ENCODE assay signal across 8 mouse cellular contexts in genomic region chr1:52098618-52099232, GRCm38 (mm10). TPM values are rescaled to one million over a fixed set of nuclear protein-coding genes. Genes with fewer than 3 reads are reported as not detected.
DNase-seq lines count a peak whose midpoint lies in the region; ATAC-seq and TF ChIP-seq lines count a peak whose summit lies in the region.
"Had no signal": no experiment of that assay in that cellular context is flagged by ENCODE, and none has a peak within 500 bp of the region (broad histone marks: within the 10 kb centered on the region; RNA-seq: fewer than 3 reads in every experiment).

No protein-coding gene starts in this region.

- H3K27ac ChIP-seq in intestine, embryonic 14.5 days (ENCODE audit: low read depth), result no peak overlapping the region
- H3K27ac ChIP-seq in intestine, embryonic 16.5 days (ENCODE audit: low read length), result no peak overlapping the region
- no peak overlapping the region for H3K27ac ChIP-seq in liver, postnatal 0 days (ENCODE audit: low read depth)
- H3K27ac ChIP-seq: embryonic facial prominence, embryonic 12.5 days had no signal

- H3K4me3 ChIP-seq in intestine, embryonic 14.5 days (ENCODE audit: low read depth, low read length), result no peak overlapping the region
- H3K4me3 ChIP-seq in intestine, embryonic 16.5 days (ENCODE audit: low read length), result no peak overlapping the region
- no peak overlapping the region for H3K4me3 ChIP-seq in G1E (ENCODE audit: low read depth, low read length)
- H3K4me3 ChIP-seq in liver, postnatal 0 days (ENCODE audit: low read depth, low read length), result no peak overlapping the region
- H3K4me3 ChIP-seq: embryonic facial prominence, embryonic 12.5 days had no signal

- H3K27me3 ChIP-seq in intestine, embryonic 14.5 days (replicated peaks; ENCODE audit: control insufficient read depth, insufficient read depth, low read length), result no peaks in the 10 kb centered on the region
- no peaks in the 10 kb centered on the region for H3K27me3 ChIP-seq in intestine, embryonic 16.5 days (replicated peaks; ENCODE audit: control insufficient read depth, insufficient read depth, low read length)
- peaks cover 15% of the 10 kb centered on the region for H3K27me3 ChIP-seq in G1E (ENCODE audit: insufficient read depth, low read length)
- no peaks in the 10 kb centered on the region for H3K27me3 ChIP-seq in liver, postnatal 0 days (ENCODE audit: insufficient read depth, low read length)
- H3K27me3 ChIP-seq: embryonic facial prominence, embryonic 12.5 days had no signal

- H3K4me1 ChIP-seq in intestine, embryonic 14.5 days (replicated peaks; ENCODE audit: control insufficient read depth, insufficient read depth, low read length), result no peaks in the 10 kb centered on the region
- H3K4me1 ChIP-seq in intestine, embryonic 16.5 days (ENCODE audit: control insufficient read depth, insufficient read depth, low read length), result no peaks in the 10 kb centered on the region
- peaks cover 11% of the 10 kb centered on the region for H3K4me1 ChIP-seq in G1E (ENCODE audit: insufficient read depth, low read depth, low read length)
- H3K4me1 ChIP-seq in liver, postnatal 0 days (ENCODE audit: insufficient read depth), result no peaks in the 10 kb centered on the region
- H3K4me1 ChIP-seq: embryonic facial prominence, embryonic 12.5 days had no signal

- no peaks in the 10 kb centered on the region for H3K36me3 ChIP-seq in intestine, embryonic 14.5 days (ENCODE audit: control insufficient read depth, insufficient read depth, low read length)
- no peaks in the 10 kb centered on the region for H3K36me3 ChIP-seq in intestine, embryonic 16.5 days (ENCODE audit: control insufficient read depth, insufficient read depth, low read length)
- H3K36me3 ChIP-seq in G1E (replicated peaks), result no peaks in the 10 kb centered on the region
- no peaks in the 10 kb centered on the region for H3K36me3 ChIP-seq in liver, postnatal 0 days (replicated peaks; ENCODE audit: insufficient read depth, low read length)
- H3K36me3 ChIP-seq: embryonic facial prominence, embryonic 12.5 days had no signal

- TF ChIP-seq CTCF in G1E (IDR thresholded peaks at IDR 0.05; ENCODE audit: low read depth, low read length), result peak; percentile 57
- TF ChIP-seq CTCF in liver, postnatal 0 days (IDR thresholded peaks at IDR 0.05; ENCODE audit: low read depth), result peak; percentile 73

- no peak for TF ChIP-seq EP300 in liver, postnatal 0 days (IDR thresholded peaks at IDR 0.05; ENCODE audit: low read depth)

- ATAC-seq in intestine, embryonic 14.5 days (replicated peaks; ENCODE audit: low FRiP score, low TSS enrichment, low read depth), result peak; percentile 40; the same call in 1 of the 2 replicates
- ATAC-seq in intestine, embryonic 16.5 days, result no peak
- ATAC-seq in G1E (ENCODE audit: extremely low read depth, insufficient number of reproducible peaks, low FRiP score, poor library complexity, severe bottlenecking), result peak; percentile 48; the same call in 1 of the 2 replicates
- ATAC-seq in erythroblast, adult 5-6 weeks (replicated peaks; ENCODE audit: low FRiP score, poor library complexity, severe bottlenecking), result 0 out of 2 replicates have a peak, but pooled peaks have one; percentile 57
- no peak for ATAC-seq in liver, postnatal 0 days

- H3K9me3 ChIP-seq in intestine, embryonic 14.5 days (ENCODE audit: control insufficient read depth, low read length), result no peaks in the 10 kb centered on the region
- no peaks in the 10 kb centered on the region for H3K9me3 ChIP-seq in intestine, embryonic 16.5 days (ENCODE audit: control insufficient read depth, low read length)
- H3K9me3 ChIP-seq in G1E (replicated peaks), result no peaks in the 10 kb centered on the region
- H3K9me3 ChIP-seq in liver, postnatal 0 days (ENCODE audit: low read length), result no peaks in the 10 kb centered on the region
- H3K9me3 ChIP-seq: embryonic facial prominence, embryonic 12.5 days had no signal

- no peak overlapping the region for H3K9ac ChIP-seq in intestine, embryonic 14.5 days (ENCODE audit: low read length)
- no peak overlapping the region for H3K9ac ChIP-seq in intestine, embryonic 16.5 days (ENCODE audit: low read depth, low read length)
- no peak overlapping the region for H3K9ac ChIP-seq in liver, postnatal 0 days (replicated peaks)
- H3K9ac ChIP-seq: embryonic facial prominence, embryonic 12.5 days had no signal

- WGBS in intestine, embryonic 14.5 days, result 70% methylated on average over 3 of the region's 3 CpGs
- 68% methylated on average over 3 of the region's 3 CpGs for WGBS in intestine, embryonic 16.5 days
- WGBS in liver, postnatal 0 days (ENCODE audit: insufficient replicate concordance), result 75% methylated on average over 3 of the region's 3 CpGs

- DNase-seq in intestine, embryonic 14.5 days (ENCODE audit: low spot score), result peak; percentile 62
- peak; percentile 68 for DNase-seq in CD4-positive helper T cell, adult 2 months (ENCODE audit: low read depth, low spot score)
- DNase-seq in G1E (ENCODE audit: low spot score), result no peak
- DNase-seq in liver, postnatal 0 days, result peak; percentile 25
- DNase-seq in right cerebral cortex, postnatal 4 days, result peak; percentile 29

- no peak overlapping the region for H3K4me2 ChIP-seq in intestine, embryonic 14.5 days (ENCODE audit: low read length)
- no peak overlapping the region for H3K4me2 ChIP-seq in intestine, embryonic 16.5 days (ENCODE audit: low read depth, low read length)
- H3K4me2 ChIP-seq in liver, postnatal 0 days (ENCODE audit: low read depth, low read length), result no peak overlapping the region
- H3K4me2 ChIP-seq: embryonic facial prominence, embryonic 12.5 days had no signal

RNA-seq across cellular contexts. Expression of gene Stat1, which starts 20.5 kb away (rescaled TPM):
- 23.8 and 24.9 TPM in 2 replicates for polyA plus RNA-seq in intestine, embryonic 14.5 days (2014; fragmentation: Nextera tagmentation; extraction: Ambion mirVana)
- 30.3 and 33.4 TPM in 2 replicates for polyA plus RNA-seq in intestine, embryonic 16.5 days (2015; fragmentation: Nextera tagmentation; extraction: Ambion mirVana)
- 63.7 and 66.1 TPM in 2 replicates for total RNA-seq in G1E (2014; fragmentation: Nextera tagmentation)
- 72.5 and 77.0 TPM in 2 replicates for total RNA-seq in G1E (2017)
- polyA plus RNA-seq in G1E (2012), result 6.8 and 10.2 TPM in 2 replicates
- 75.7 and 84.2 TPM in 2 replicates for total RNA-seq in erythroblast, adult 5-6 weeks (2015; ENCODE audit: low replicate concordance)
- total RNA-seq in erythroblast, adult 5-6 weeks (2017; ENCODE audit: low replicate concordance), result 89.5 and 98.0 TPM in 2 replicates
- polyA plus RNA-seq in liver, postnatal 0 days (2015; fragmentation: Nextera tagmentation; extraction: Ambion mirVana), result 31.2 and 33.7 TPM in 2 replicates

Comparison
In these comparisons a context has a peak if more than half of its experiments do, and no peak if none do; other contexts are left out.
1. ATAC-seq: peak in intestine, embryonic 14.5 days (single experiment), G1E (single experiment) and erythroblast, adult 5-6 weeks (single experiment); none in intestine, embryonic 16.5 days (single experiment) and liver, postnatal 0 days (single experiment).